Mouse (Mus musculus) mouse embryonic stem cell (cell line): ENCODE results near the gene Cacng2.

Experiments used
- in situ Hi-C, 2 experiments: fragments of 300-500 bp; cut with MboI; formaldehyde crosslinking; loops; 1 replicate in 1 of 2; 3 replicates in 1 of 2; pipeline ENCODE4 v1.14.3; 2019 to 2020; ENCODE audit warnings: low sequenced_read_pairs in 2 of 2, low pct_unique_long_range_greater_than_20kb in 1 of 2, mixed read lengths in 1 of 2; ENCODE audit not compliant: unreplicated experiment in 1 of 2

Gene Cacng2

GRCm38 (mm10) chr15:78099516-78099915 is 20.3 kb downstream of the Cacng2 start:
- in situ Hi-C loops: no loop called here

GRCm38 (mm10) chr15:78096004-78096403 is 23.8 kb downstream of the Cacng2 start:
- in situ Hi-C loops: no loop called here

GRCm38 (mm10) chr15:78093597-78093996 is 26.2 kb downstream of the Cacng2 start:
- in situ Hi-C loops: no loop called here

DNA sequence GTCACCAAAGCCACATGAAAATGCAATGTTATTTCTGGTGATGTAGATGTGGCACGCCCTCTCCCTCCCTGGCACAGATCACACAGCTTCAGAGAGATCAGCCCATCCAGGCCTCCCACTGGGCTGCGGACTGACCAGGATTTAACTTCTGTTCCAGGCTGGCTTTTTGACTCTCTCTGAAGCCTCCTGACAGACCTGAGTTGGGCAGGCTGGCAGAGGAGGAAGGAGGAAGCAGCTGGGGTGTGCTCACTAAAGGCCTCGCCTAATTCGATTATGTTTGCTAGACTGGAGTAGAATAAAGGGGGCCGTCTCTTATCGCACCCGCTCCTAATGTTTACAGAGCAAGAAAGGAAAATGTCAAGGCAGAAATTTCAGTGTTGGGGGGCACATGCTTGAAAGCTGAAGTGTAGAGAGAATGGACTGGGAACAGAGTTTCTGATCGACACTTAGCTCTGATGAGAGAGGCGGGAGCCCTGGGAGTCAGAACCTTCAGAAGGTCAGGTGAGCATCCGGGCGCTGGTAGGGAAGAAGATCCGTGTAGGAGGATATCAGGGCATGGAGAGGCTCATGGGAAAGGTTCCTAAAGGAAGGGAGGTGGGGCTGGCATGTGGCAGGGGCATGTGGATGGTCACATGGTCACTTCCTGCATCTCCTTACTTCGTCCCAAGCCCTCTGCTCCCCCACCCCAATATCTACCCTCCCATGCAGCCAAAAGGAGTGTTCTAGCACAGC is 36.8 kb downstream of the Cacng2 start:
- in situ Hi-C loops: no loop called here

GRCm38 (mm10) chr15:78082149-78082548 is 37.7 kb downstream of the Cacng2 start:
- in situ Hi-C loops: no loop called here

DNA sequence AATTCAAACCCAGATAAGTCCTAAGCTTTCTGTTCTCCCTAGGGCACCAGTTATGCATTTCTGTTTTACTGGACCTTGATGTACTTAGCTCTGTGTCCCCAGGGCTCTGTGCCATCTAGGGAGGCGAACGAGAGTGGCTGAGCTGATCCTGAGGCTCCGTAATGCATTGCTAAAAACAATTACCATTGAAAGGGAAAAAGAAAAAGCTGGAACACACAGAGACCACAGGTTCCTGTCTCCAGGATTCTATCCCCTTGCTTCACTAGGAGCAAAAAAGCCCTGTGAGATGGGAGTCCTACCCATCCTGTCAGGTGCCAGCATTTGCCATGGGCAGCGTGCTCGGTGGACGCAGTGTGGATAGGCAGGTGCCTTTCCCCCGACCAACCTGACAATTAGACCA is 38.4 kb downstream of the Cacng2 start:
- in situ Hi-C loops: no loop called here

DNA sequence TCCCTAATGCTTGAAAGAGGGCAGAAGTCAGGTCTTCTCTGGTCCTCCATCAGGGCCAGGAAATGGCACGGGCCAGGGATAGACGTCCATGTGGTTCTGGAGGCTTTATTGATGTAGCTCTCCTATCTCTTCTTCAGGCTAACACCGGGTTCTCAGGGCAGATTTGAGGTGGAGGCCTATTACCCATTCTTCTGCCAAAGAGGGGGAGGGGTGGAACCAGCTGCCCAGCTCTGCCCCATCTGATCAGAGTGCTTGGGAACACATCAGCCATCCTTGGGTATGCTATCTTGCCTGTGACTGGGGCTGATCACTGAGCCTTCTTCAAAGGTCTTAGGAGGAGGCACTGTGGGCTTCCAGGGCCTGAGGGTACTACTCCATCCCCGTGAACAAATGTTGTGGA is 39.5 kb downstream of the Cacng2 start:
- in situ Hi-C loops: no loop called here

GRCm38 (mm10) chr15:78078776-78079628 is 40.8 kb downstream of the Cacng2 start:
- in situ Hi-C loops: no loop called here

DNA sequence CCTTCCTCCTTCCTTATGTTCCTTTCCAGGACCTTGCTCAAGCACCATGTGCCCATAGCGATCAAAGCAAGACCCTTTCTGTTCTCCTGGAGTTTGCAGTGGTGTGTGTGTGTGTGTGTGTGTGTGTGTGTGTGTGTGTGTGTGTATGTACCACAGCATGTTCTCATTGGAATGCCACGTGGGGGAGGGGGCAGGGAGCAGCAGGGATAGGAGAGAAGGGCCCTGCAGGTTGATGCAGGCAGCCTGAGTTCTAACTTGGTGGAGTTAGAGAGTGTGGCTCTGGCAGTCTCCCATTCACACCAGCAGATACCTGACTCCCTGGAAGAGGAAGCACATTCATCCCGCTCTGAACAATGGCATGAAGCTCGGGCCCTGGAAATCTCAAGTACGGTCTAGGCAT is 41.6 kb downstream of the Cacng2 start:
- in situ Hi-C loops: no loop called here

GRCm38 (mm10) chr15:78075921-78076320 is 43.9 kb downstream of the Cacng2 start:
- in situ Hi-C loops: no loop called here

DNA sequence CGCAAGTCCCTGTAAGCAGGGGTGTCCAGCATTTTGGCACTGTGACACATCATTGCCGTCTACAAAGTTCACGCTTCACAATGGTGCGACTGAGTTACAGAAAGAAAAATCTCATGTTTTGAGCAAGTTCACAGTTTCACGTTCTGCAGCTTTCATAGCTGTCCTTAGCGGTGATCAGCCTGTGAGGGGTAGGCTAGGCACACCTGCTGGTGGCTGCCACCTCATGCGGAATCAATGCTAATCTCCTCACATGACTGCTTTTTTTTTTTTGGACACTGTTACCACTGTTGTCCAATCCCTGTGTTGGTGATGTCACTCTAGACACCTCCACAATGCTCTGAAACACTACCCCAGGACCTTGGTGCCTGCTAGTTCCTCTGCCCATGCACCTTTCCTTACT is 46.7 kb downstream of the Cacng2 start:
- in situ Hi-C loops: no loop called here

DNA sequence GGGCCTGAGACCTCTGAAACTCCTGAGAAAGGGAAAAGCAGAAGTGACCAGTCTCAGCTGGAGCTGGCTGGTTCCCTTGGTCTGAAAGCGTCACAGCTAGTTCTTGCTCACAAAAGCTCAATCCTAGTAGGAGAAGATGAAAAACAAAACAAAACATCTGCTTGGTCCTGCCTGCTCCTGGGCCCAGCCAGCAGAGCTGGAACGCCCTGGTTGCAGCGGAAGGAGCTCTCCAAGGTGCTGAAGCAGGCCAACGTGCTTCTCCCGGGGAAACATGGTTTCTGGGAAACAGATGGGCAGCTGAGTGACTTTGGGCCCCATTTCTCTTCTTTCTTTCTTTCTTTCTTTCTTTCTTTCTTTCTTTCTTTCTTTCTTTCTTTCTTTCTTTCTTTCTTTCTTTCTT is 53.4 kb downstream of the Cacng2 start:
- in situ Hi-C loops: no loop called here

DNA sequence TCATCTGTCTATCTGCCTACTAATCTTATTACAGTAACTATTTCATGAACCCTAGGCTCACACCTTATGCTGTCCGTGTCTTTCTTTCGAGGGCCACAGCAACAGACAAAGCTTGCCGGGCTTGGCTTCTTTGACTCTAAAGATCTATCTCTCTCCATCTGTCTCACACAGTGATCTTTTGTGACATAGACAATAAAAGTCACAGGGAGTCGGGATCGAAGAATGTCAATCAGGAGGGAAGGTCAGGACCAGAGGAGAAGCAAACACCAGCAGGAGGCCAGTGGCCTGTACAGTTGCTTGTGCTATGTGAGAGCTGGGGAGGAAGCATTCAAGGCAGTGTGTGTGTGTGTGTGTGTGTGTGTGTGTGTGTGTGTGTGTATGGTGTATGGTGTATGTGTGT is 54.3 kb downstream of the Cacng2 start:
- in situ Hi-C loops: no loop called here

GRCm38 (mm10) chr15:78064340-78064739 is 55.5 kb downstream of the Cacng2 start:
- in situ Hi-C loops: no loop called here

- in situ Hi-C loops: no loop called here
Measured at GRCm38 (mm10) chr15:78062467-78062866, 57.4 kb downstream of the Cacng2 start.

DNA sequence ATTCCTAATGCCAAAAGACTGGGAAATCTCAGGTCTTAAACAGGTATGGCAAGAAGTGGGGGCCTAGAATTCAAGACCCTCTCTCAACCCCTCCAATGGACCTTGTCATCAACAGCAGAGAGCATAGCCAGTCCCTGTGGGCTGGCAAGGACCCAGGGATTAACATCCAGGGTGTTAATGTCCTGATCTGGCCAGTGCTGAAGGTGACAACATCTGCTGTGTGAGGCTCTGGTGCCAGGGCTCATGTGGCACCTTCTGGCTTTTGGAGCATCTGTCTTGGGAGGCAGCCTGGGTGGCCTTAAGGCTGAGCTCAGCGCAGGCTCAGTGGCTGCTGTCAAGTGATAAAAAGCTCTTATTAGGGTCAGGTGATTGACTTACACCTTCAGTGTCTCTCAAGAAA is 62.9 kb downstream of the Cacng2 start:
- in situ Hi-C loops: no loop called here

- in situ Hi-C loops: no loop called here
Measured at GRCm38 (mm10) chr15:78050682-78051081, 69.1 kb downstream of the Cacng2 start.

- in situ Hi-C loops: no loop called here
Measured at GRCm38 (mm10) chr15:78049933-78050332, 69.9 kb downstream of the Cacng2 start.

DNA sequence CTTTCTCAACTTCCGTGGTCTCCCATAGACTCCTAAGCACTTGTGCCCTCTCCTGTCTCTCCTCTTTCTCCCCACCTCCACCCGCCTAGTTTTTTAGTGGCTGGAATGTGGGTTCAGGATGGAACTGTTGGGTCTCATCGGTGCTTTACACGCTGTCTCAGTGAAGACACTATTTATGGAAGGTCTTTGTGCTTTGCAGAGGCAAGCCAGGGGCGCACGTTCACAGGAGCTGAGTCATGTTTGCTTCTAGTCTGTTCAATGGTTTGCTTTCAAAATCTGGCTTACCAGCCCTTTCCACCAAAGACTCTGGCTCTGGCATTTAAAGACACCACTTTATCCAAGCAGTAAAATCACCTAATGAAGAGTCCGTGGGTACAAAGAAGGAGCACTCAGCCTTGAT is 74.0 kb downstream of the Cacng2 start:
- in situ Hi-C loops: no loop called here

- in situ Hi-C loops: no loop called here
Measured at GRCm38 (mm10) chr15:78045314-78045713, 74.5 kb downstream of the Cacng2 start.
